Mouse (Mus musculus) kidney, postnatal 0 days (tissue): Measurements from ENCODE around the gene H13. TPM values are rescaled to one million over a fixed set of nuclear protein-coding genes. Genes with fewer than 3 reads are reported as not detected.

Experiments
- ATAC-seq: fragments of 200-750 bp; cut with Nextera tagmentation; replicated peaks from 2 replicates; pipeline ENCODE4 v1.8.0; 2017; ENCODE audit warnings: low read depth, moderate number of reproducible peaks, moderate TSS enrichment, moderate library complexity; ENCODE audit not compliant: low FRiP score
- DNase-seq: peaks from one replicate; pipeline ENCODE4 v3.0.0-alpha.2; 2016; ENCODE audit warnings: low spot score
- H3K27ac ChIP-seq: fragments of 300-500 bp; sonication (generic); 2 replicates; pipeline ENCODE4 v1.5.1; 2014; ENCODE audit warnings: mild to moderate bottlenecking
- H3K27me3 ChIP-seq: fragments of 300-500 bp; sonication (generic); 2 replicates; pipeline ENCODE4 v1.6.1; 2014; ENCODE audit warnings: low read length, mixed read lengths; ENCODE audit not compliant: insufficient read depth
- H3K36me3 ChIP-seq: fragments of 300-500 bp; sonication (generic); 2 replicates; pipeline ENCODE4 v1.6.1; 2014; ENCODE audit warnings: low read length, mixed read lengths; ENCODE audit not compliant: insufficient read depth
- H3K4me1 ChIP-seq: fragments of 300-500 bp; sonication (generic); replicated peaks from 2 replicates; pipeline ENCODE4 v1.6.1; 2014; ENCODE audit warnings: antibody characterized with exemption, low read length, mixed read lengths; ENCODE audit not compliant: insufficient read depth
- H3K4me2 ChIP-seq: fragments of 300-500 bp; sonication (generic); 2 replicates; pipeline ENCODE4 v1.6.1; 2014; ENCODE audit warnings: mild to moderate bottlenecking, low read length, moderate library complexity, mixed read lengths
- H3K4me3 ChIP-seq: fragments of 300-500 bp; sonication (generic); replicated peaks from 2 replicates; pipeline ENCODE4 v1.5.1; 2014; ENCODE audit warnings: low read depth, low read length
- H3K9ac ChIP-seq: fragments of 300-500 bp; sonication (generic); 2 replicates; pipeline ENCODE4 v1.6.1; 2014; ENCODE audit warnings: low read depth, low read length
- H3K9me3 ChIP-seq: fragments of 300-500 bp; sonication (generic); replicated peaks from 2 replicates; pipeline ENCODE4 v1.6.1; 2016; ENCODE audit warnings: low read length, inconsistent platforms, mixed read lengths
- CTCF ChIP-seq: IDR thresholded peaks from 2 replicates; pipeline ENCODE4 v1.5.1; 2016; ENCODE audit warnings: antibody characterized with exemption, low read depth, mild to moderate bottlenecking, moderate library complexity
- WGBS: fragments of 180-500 bp; shearing (Covaris S2); extraction: QIAGEN DNeasy Blood & Tissue Kit; methylation state at CpG from one replicate; pipeline ENCODE4 v1.1.7; 2014; 5-methylcytosine and 5-hydroxymethylcytosine counted together
- polyA plus RNA-seq: library from polyadenylated mRNA; unstranded; fragments of >200 nt; fragmentation: Nextera tagmentation; extraction: Ambion mirVana; gene quantifications from 2 replicates; pipeline ENCODE4 v1.2.1, GENCODE M21; 2015

The H13 gene
- polyA plus RNA-seq, 1 experiment from 2014 or later: 160 TPM

DNA sequence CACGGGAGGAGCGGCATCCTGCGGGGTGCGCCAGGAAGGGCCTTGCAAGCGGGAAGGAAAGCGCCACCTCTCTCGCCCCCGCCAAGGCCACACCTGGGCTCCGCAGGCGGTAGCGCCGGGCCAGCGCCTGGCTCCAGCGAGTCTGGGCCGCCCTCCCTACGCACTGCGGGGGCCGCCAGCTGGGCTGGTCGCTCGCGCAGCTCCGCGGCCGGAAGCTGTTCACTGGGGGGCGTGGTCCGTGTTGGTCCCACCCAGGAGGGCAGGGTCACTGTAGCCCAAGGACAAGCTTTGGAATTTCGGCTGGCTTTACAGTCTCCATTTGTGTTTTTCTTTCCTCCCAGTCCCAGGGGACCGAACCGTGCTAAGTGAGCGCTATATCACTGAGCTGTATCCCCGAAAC lies 38.4 kb downstream of the H13 start:
- Histone ChIP-seq H3K9me3 (no peaks in the 10 kb centered on the region), H3K4me1 (peaks cover 23% of the 10 kb centered on the region), H3K27me3 (no peaks in the 10 kb centered on the region), H3K9ac (peak overlapping the region; percentile 72), H3K4me3 (peak overlapping the region; percentile 30), H3K4me2 (peak overlapping the region; percentile 68), H3K36me3 (peaks cover 30% of the 10 kb centered on the region), H3K27ac (peak overlapping the region; percentile 95)
- ATAC-seq (peak; percentile 97), DNase-seq (peak; percentile 97)
- TF ChIP-seq CTCF: no peak
- 1% methylated on average over 31 of the region's 31 CpGs for WGBS

DNA sequence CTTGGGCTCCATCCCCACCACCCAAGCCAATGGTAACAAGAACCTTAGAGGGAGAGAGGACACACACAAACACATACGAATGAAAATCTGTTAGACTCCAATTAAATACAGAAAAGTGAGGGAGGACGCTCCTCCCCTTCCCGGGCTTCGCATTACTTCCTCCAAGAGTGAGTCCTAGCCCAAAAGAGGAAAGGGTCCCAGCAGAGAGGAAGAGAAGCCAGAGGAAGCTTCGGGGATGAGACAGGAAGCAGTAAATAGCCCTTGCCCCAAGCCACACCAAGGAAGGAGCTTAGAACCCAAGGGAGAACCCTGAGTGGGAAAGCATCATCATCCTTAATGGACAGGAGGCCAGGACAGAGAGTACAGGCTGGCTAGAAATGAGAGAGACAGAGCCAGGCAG lies 39.8 kb downstream of the H13 start:
- Histone ChIP-seq H3K27me3 (no peaks in the 10 kb centered on the region), H3K36me3 (peaks cover 19% of the 10 kb centered on the region), H3K4me1 (peaks cover 23% of the 10 kb centered on the region), H3K4me2 (no peak overlapping the region), H3K4me3 (no peak overlapping the region), H3K9me3 (no peaks in the 10 kb centered on the region), H3K27ac (no peak overlapping the region), H3K9ac (no peak overlapping the region)
- TF ChIP-seq CTCF: no peak
- DNase-seq: no peak
- ATAC-seq: no peak
- WGBS: 79% methylated on average over 5 of the region's 5 CpGs

GRCm38 (mm10) chr2:152716241-152716772 lies 47.0 kb downstream of the H13 start:
- Histone ChIP-seq H3K27ac (peak overlapping the region; percentile 19; the same call in 1 of the 2 replicates), H3K36me3 (no peaks in the 10 kb centered on the region), H3K4me2 (no peak overlapping the region), H3K4me1 (peaks cover 6% of the 10 kb centered on the region; the same call in 1 of the 2 replicates), H3K9ac (no peak overlapping the region), H3K9me3 (no peaks in the 10 kb centered on the region), H3K4me3 (no peak overlapping the region), H3K27me3 (no peaks in the 10 kb centered on the region)
- ATAC-seq: no peak; the same call in 1 of the 2 replicates
- DNase-seq: no peak
- WGBS: 43% methylated on average over 6 of the region's 6 CpGs
- TF ChIP-seq CTCF: no peak

GRCm38 (mm10) chr2:152717652-152718051 lies 48.4 kb downstream of the H13 start:
- 50% methylated on average over 11 of the region's 11 CpGs for WGBS
- Histone ChIP-seq H3K27me3 (no peaks in the 10 kb centered on the region), H3K9ac (no peak overlapping the region), H3K4me3 (no peak overlapping the region), H3K9me3 (no peaks in the 10 kb centered on the region), H3K36me3 (no peaks in the 10 kb centered on the region), H3K4me1 (peaks cover 6% of the 10 kb centered on the region; the same call in 1 of the 2 replicates), H3K27ac (no peak overlapping the region), H3K4me2 (no peak overlapping the region)
- no peak for TF ChIP-seq CTCF
- ATAC-seq: no peak
- DNase-seq: no peak

GRCm38 (mm10) chr2:152718076-152718475 lies 48.8 kb downstream of the H13 start:
- peaks cover 6% of the 10 kb centered on the region; the same call in 1 of the 2 replicates for H3K4me1 ChIP-seq
- 0 out of 2 replicates have a peak overlapping the region, but pooled peaks have one; percentile 31 for H3K27ac ChIP-seq
- H3K9me3 ChIP-seq: no peaks in the 10 kb centered on the region
- H3K4me2 ChIP-seq: no peak overlapping the region
- ATAC-seq (0 out of 2 replicates have a peak, but pooled peaks have one; percentile 33), DNase-seq (no peak)
- no peaks in the 10 kb centered on the region for H3K27me3 ChIP-seq
- H3K36me3 ChIP-seq: no peaks in the 10 kb centered on the region
- no peak overlapping the region for H3K9ac ChIP-seq
- TF ChIP-seq CTCF: no peak
- H3K4me3 ChIP-seq: no peak overlapping the region
- 18% methylated on average over 6 of the region's 6 CpGs for WGBS

DNA sequence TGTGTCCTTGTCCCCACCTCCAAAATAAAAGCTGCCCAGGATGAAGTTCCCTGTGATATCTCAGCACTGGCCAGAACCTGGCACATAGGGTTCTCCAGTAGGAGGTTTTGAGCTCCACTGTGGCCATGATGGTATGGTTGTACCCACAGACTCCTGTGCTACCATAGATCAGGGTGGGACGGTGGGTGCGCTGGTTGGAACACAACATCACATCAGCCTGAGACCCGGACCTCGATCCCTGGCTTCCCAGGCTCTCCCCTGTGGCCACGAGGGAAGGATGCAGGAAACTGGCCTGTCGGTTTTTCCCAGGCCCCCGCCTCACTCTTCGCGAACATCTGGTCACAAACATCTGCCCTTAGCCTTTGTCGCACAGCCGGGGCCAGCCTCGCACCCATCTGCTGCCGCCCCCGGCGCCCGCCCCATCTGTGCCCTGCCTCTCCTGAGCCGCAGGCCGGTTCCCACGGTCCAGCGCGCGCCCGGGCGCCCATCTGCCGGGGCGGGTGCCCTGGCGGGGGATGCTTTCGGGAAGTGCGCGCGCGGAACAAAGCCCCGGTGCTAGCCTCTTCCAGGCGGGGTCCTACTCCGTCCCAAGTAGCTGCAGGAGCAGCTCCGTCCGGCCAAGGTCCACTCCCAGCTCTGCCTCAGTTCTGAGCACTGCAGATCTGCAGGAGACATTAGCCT lies 54.5 kb downstream of the H13 start:
- ATAC-seq (peak; percentile 44; the same call in 1 of the 2 replicates), DNase-seq (peak; percentile 54)
- peak; percentile 2; the same call in 1 of the 2 replicates for TF ChIP-seq CTCF
- Histone ChIP-seq H3K4me1 (peaks cover 25% of the 10 kb centered on the region), H3K9ac (peak overlapping the region; percentile 56), H3K4me2 (peak overlapping the region; percentile 64), H3K36me3 (no peaks in the 10 kb centered on the region), H3K27me3 (no peaks in the 10 kb centered on the region), H3K27ac (peak overlapping the region; percentile 27; the same call in 1 of the 2 replicates), H3K9me3 (no peaks in the 10 kb centered on the region), H3K4me3 (peak overlapping the region; percentile 29)
- 4% methylated on average over 37 of the region's 37 CpGs for WGBS
